Mouse (Mus musculus) stomach, postnatal 0 days (tissue): ENCODE measurements at regions not wholly inside any gene's neighbourhood (a gene's known extent, or its start where the extent isn't known, plus 50 kb on each side); places are given as distances from the start of the nearest gene placed in this dataset.

Experiments used
- CTCF ChIP-seq: IDR thresholded peaks from 2 replicates; pipeline ENCODE4 v1.5.1; 2016; ENCODE audit warnings: antibody characterized with exemption, low read depth, mild to moderate bottlenecking, moderate library complexity
- EP300 ChIP-seq: optimal IDR thresholded peaks from 2 replicates; pipeline ENCODE3; 2016; ENCODE audit warnings: antibody characterized with exemption

GRCm38 (mm10) chr6:117700286-117700685, 140.7 kb upstream of the Zfp637 start:
- TF ChIP-seq CTCF (no peak), EP300 (no peak)
